Mouse (Mus musculus) heart, adult 11 months (tissue): Measurements from ENCODE around the gene Capn2.

Experiments
- DNase-seq: peaks from one replicate; pipeline ENCODE4 v3.0.0; 2022

The Capn2 gene

DNA sequence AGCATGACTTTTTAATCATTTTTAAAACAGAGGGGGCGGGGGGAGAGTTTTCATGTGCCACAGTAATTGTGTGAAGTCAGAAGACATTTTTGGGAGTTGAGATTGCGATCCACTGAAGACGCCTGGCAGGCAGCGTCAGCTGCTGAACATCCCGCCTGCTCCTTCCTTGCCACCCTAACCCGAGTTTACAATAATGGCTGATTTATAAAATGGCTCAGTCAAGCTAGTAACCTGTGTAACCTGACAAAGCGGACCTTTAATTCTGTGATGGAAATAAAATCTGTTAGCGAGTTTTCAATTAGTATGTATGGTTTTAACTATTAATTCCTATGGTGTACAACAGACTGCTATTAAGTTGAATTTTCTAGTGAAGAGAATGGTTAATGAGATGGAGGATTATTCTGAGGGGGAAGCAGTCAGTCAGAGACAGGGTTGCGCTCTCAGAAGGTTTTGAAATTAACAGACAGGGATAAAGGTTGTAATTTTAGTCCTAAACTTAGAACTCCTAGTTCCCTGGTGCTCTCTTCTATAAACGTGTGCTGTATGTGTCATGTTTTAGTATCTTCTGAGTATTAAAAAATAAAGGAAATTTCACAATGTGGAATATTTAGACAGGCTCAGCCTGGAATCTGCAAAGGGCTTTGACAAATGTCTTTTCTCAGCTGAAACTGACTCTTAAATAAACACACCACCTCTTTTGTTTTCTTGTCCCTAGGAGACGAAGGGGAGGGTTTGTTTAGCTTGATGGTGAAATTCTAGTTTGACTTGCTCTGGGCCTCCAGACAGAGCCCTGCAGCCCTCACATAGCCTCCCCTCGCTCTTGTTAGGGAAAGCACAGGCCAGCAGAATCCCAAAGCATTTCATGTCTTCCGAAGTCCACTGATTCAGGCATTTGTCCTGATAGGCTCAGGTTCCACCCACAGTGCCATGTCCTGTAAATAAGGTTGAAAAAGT lies 56.8 kb downstream of the Capn2 start:
- DNase-seq: peak; percentile 81

DNA sequence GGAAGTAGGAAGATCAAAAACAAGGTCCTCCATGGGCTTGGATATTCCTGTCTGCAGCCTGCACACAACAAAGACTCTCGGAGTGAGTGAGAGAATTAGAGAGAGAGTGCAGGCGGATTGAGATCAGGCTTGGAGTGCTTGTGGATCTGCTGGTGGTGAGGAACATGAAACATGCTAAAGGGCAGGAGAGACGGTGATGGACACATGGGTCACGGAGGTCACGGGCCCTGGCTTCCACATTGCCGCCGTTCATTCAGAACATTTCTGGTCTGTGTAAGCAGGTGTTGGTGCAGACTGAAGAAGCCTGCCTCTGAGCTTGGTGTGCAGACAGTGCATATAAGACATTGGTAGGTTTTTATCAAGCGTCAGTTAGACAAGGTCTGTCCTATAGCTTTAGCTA lies 58.0 kb downstream of the Capn2 start:
- DNase-seq: peak; percentile 50

DNA sequence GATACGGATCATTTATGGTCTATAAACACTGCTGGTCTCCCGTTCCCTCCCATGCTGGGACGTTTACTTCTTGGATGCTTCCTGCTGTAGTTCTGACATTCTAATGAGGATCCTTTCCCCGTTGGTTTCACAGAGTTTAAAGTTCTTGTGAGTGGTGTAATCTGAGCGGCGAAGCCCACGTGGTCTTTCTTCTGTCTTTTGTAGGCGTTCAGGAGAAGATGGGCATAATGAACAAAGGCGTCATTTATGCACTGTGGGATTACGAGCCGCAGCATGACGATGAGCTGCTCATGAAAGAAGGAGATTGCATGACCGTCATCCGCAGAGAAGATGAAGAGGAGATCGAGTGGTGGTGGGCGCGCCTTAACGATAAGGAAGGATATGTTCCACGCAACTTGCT lies 58.9 kb downstream of the Capn2 start:
- peak; percentile 85 for DNase-seq

DNA sequence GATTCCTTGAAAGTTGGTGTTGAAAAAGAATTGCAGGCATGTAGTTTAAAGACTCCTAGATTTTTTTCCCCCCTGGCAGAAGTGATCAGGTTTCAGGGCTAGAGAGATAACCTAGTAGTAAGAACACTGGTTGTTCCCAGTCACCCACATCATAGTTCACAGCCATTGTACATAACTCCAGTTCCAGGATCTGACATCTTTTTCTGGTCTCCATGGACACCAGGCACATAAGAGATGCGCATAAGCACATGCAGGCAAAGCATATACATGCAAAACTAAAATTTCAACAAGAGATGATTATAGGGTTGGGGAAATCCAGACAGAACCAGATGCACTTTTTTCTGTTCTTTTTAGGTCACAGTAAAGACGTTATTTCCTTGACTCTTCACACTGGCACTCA lies 62.3 kb downstream of the Capn2 start:
- peak; percentile 49 for DNase-seq

DNA sequence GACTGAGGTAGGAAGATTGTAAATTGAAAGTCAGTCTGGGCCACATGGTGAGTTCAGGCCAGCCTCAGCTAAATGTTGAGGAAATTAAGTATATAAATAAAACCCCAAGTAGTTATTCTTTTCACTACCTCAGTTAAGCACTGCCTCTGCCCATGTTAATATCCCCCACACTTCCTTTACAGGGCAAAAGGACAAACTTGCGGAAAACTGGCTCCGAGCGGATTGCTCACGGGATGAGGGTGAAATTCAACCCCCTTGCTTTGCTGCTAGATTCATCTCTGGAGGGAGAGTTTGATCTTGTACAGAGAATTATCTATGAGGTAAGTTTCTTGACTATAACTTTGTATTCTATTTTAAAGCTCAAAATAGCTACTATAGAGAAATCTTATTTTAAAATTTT lies 64.9 kb downstream of the Capn2 start:
- DNase-seq: peak; percentile 79

DNA sequence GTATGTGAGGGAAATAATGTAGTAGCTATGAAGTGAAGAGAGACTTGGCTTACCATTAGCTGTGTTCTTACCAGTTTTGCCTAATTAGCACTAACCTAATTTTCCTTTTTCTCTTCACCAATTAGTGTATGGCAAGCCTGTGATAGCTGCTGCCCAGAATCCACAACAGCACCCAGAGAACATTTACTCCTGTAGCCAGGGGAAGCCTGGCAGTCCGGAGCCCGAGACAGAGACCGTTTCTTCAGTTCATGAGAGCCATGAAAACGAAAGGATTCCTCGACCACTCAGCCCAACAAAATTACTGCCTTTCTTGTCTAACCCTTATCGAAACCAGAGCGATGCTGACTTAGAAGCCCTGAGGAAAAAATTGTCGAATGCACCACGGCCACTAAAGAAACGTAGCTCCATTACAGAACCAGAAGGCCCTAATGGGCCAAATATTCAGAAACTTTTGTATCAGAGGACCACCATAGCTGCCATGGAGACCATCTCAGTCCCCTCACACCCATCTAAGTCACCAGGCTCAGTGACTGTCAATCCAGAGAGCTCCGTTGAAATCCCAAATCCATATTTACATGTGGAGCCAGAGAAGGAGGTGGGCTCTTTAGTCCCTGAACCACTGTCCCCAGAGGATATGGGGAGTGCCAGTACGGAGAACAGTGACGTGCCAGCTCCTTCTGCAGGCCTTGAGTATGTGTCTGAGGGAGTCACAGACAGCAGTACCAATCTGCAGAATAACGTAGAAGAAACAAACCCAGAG lies 69.0 kb downstream of the Capn2 start:
- DNase-seq: peak; percentile 80

DNA sequence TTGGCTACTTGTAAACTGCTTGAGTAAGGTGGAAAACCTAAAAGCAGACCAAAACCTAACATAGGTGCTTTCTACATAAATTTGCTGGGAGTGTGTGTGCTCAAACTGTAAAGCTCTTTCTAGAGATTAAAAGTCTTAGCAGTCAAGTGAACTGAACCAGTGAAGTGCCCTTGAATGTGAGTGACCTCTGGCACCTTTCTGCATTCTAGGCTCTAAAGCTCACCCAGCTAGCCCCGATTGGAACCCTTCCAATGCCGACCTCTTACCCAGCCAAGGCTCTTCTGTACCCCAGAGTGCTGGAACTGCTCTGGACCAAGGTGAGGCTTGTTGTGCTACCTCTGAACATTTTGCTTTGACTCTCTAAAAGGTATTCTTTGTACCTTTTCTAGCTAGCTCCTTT lies 73.3 kb downstream of the Capn2 start:
- peak; percentile 68 for DNase-seq

DNA sequence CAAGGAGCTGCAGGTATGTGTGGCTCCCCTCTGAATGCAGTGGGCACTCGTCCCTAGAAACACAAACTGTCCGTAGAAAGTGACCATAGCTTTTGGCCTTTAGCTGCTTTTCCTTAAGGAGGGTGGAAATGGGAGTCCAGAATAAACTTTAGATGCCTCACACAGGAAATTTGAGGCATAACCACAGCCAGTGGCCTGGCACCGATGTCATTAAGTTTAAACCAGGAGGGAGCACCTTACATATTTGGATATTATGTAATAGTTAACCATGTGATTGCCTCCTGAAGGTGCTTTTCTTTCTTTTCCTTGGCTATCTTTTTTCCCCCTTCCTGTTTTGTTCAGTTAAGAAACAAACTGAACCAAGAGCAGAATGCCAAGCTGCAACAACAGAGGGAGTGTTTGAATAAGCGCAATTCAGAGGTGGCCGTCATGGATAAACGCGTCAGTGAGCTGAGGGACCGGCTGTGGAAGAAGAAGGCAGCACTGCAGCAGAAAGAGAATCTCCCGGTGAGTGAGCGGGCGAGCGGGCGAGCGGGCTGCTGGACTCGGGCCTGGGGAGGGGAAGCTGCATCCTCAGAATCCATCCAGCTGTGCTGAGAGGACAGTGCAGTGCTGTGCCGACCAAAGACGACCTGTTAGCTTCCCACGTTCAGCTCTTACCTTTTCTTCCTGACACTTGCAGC lies 75.5 kb downstream of the Capn2 start:
- peak; percentile 80 for DNase-seq

DNA sequence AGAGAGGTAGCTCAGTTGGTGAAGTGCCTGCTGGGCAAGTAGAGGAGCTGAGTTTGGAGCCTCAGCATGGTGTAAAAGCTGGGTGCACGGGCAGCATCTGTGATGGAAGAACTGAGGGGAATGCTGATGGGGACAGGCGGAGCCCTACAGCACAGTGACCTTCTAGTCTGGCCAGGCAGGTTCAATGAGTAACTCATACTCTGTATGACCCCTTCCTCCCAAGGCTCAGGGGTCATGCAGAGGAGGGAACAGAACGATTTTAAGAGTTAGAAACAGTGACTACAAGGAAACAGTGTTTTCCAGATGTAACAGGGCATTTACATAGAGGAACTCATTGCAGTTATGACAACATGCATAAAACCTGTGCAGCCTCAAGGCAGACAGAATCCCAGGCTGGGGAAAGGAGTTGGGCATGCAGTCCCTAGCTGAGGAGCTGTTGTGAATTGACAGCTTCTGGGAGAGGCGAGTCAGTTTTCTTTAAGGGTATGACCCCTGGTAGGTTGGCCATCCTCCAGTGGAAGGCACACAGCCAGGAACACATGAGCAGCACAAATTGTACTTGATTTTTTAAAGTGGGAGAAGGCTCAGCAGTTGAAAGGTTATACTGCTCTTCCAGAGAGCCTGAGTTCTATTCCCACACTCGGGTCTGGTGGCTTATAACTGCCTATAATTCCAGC lies 77.7 kb downstream of the Capn2 start:
- peak; percentile 98 for DNase-seq

DNA sequence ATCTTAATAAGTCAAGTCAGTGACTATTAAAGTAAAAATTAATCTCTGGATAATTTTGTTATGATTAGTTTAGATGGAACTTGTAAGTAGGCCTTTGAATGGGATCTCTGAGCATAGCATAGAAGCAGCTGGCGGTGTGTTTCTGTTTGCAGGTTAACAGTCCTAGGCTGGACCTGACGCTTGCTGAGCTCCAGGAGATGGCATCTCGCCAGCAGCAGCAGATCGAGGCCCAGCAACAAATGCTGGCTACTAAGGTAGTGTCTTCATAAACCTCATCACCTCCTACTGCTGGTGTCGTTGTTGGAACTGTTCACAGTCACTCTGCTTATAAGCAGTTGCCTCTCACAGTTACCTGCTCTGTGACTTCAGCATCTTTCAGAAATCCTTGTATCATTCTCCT lies 80.7 kb downstream of the Capn2 start:
- peak; percentile 45 for DNase-seq

DNA sequence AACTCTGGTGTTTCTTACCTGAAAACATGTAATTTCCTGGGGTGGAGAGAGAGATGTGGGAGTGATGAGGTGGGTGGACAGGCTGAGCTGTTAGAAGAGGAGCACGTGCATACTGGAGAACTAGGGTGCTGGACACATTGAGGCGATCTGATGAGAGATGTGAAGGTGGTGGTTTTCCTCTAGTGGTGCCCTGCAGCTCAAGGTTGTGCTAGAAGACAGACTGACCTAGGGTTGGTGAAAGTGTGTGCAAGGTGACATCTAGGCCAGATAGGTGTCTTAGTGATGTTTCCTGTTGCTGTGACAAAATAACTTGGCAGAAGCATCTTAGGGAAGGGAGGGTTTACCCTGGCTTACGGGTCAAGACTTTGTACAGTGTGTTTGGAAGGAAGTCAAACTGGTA lies 85.3 kb downstream of the Capn2 start:
- peak; percentile 76 for DNase-seq

DNA sequence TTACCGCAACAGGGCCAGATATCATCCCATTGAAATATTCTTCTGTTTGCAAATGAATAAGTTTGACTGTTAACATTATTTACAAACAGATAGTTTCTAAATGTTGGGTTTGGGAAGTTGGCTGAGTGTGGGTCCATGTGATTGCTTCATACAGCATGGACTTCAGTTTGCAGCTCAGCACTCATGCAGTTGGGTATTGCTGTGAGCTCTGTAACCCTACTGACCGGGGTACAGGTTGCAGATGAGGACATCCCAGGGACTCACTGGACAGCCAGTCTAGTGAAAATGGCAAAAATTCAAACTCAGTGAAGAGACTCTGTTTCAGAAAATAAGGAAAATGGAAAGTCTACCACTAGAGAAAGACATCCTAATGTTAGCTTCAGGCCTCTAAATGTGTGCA lies 86.7 kb downstream of the Capn2 start:
- DNase-seq: peak; percentile 69

DNA sequence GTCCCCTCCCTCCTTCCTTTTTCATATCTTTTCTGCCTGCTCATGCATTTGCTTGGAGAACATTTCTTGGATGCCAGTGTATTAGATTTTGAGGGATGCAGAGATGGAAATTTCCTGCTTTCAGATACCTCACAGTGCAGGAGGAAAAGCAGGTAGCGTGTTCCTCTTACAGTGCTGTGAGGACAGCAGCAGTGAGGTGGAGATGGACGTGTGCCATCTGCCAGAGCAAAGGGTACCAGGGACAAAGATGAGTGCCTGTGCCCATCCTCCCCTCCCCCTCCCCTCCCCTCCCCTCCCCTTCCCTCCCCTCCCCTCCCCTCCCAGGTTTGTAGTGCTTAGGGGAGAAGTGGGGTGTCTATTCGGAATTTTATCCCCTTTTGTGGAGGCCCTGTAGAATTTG lies 87.6 kb downstream of the Capn2 start:
- peak; percentile 40 for DNase-seq

DNA sequence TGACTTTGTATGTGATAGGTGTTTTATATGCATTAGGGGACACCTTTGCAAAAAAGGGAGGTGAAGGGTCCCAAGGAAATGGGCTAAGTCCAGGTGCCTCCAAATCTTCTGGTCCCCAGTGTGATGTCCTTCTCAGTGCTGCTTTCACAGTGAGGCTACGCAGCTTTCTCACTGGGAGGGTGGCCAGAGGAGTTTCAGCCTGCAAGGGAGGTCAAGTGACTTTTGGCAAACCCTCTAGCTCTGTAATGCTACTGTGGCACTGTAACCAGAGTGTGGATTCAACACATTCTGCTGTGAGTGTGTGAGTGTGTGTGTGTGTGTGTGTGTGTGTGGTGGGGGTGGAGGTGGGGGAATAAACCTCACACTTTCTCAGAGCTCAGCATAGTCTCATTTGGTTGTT lies 90.0 kb downstream of the Capn2 start:
- DNase-seq: peak; percentile 97

DNA sequence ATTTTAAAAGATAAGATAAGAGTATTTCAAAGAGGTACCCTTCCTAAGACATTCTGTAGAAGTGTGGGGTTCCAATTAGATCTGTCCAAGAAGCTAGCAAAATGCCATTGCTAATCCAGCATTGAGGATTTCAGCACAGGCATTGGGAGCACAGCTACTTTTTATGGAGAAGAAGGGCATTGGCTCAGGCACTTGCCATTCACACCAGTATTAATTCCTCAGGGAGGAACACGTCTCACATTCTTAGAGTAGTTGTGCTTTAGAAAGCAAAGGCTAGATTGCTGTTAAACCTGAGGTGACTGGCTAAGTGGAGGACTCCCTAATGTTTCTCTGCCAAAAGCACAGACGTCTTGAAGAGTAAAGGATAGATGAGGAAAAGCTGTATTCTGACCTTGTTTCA lies 91.0 kb downstream of the Capn2 start:
- DNase-seq: peak; percentile 80

DNA sequence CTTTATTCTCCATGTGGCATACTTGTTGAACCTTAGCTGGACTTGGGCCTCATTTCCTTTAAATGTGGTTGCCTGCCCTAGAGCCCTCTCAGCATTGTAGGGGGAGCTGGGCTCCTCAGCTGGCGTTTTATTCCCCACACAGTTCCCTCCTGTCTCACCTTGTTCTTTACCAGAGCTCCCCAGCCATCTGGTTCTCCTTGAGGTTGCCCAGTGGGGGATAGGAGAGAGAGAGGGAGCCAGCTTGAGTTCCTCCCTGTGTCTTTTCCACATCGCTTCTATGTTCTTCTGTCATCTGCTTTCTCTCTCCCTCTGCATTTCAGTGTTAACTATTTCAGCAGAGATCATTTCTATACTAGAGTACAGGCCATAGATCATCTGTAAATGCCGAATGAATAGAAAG lies 92.2 kb downstream of the Capn2 start:
- peak; percentile 53 for DNase-seq

DNA sequence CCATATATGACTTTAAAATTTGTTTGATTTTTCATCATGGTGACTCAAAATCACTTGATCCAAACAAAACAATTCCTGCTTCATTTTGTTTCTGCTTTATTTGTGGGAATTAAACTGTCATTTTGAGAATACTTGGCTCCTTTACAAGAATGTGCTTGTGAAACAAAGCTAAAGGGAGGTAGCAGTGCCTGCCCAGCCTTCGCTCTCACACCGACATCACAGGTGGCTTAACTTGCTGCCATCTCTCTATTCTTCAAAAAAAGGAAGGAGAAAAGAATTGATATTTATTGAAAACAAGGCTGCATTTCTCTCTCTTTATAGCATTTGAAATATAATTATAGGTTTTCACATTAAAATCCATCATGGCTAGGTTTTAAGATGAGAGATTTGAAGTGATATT lies 93.1 kb downstream of the Capn2 start:
- peak; percentile 51 for DNase-seq

DNA sequence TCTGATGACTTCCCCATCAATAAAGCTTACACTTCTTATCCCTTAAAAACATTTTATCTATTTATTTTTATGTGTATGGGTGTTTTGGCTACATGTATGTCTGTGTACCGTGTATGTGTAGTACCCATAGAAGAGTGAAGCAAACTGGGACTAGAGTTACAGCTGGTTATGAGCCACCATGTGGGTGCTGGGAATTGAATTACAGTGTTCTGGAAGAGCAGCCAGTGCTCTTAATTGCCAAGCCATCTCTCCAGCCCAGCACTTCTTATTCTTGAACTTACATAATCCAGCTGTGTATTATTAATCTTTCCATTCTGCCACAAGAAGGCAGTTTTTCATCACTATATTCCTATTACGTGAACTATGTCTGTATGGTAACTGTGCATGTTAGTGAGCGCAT lies 97.9 kb downstream of the Capn2 start:
- DNase-seq: peak; percentile 81
